Comparison of ENCODE assay signal across 9 mouse cellular contexts in the genomic region with DNA sequence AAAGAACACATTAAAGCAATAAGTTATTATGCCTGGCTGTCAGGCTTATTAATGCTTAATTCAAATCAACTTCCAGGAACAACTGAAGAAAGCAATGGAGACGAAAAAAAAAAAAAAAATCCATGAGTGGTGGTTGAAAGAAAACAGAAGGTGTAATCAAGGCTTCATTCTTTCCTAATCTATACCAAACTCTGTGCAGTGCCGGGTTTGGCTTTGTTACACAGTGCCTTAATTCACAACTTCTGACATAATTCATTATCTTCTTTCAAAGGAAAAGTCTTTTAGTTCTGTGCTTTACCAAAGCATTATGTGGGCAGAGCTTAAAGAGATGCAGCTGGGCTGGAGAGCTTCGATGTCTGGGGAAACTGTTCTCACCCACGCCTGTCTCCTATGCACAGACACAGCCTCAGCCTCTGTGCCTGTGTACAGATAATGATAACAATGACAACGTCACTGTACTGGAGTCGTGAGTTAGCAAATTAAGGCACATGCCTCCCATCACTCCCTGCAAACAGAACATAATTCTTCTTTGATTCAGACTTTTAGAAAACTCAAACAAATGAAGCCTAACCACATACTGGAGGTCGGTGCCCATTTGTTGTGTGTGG.
DNase-seq lines count a peak whose midpoint lies in the region; ATAC-seq lines count a peak whose summit lies in the region.
"Had no signal": no experiment of that assay in that cellular context is flagged by ENCODE, and none has a peak within 500 bp of the region (broad histone marks: within the 10 kb centered on the region; RNA-seq: fewer than 3 reads in every experiment).

No protein-coding gene starts in this region.

- H3K9me3 ChIP-seq in lung, embryonic 15.5 days = no peaks in the 10 kb centered on the region
- H3K9me3 ChIP-seq in forebrain, embryonic 14.5 days (replicated peaks; ENCODE audit: control insufficient read depth, low read length) = no peaks in the 10 kb centered on the region

- no peak overlapping the region for H3K4me3 ChIP-seq in lung, embryonic 15.5 days
- no peak overlapping the region for H3K4me3 ChIP-seq in forebrain, embryonic 14.5 days (ENCODE audit: low read depth, low read length)

- no peak overlapping the region for H3K9ac ChIP-seq in lung, embryonic 15.5 days
- no peak overlapping the region for H3K9ac ChIP-seq in forebrain, embryonic 14.5 days (ENCODE audit: low read length)
- H3K9ac ChIP-seq: hindbrain, embryonic 14.5 days had no signal

- H3K4me1 ChIP-seq in lung, embryonic 15.5 days = no peaks in the 10 kb centered on the region
- no peaks in the 10 kb centered on the region for H3K4me1 ChIP-seq in forebrain, embryonic 14.5 days (ENCODE audit: control insufficient read depth, insufficient read depth, low read length)

- H3K27ac ChIP-seq in lung, embryonic 15.5 days = no peak overlapping the region
- no peak overlapping the region for H3K27ac ChIP-seq in forebrain, embryonic 14.5 days (ENCODE audit: low read depth, low read length)
- H3K27ac ChIP-seq: hindbrain, embryonic 14.5 days had no signal

- H3K36me3 ChIP-seq in lung, embryonic 15.5 days = no peaks in the 10 kb centered on the region
- no peaks in the 10 kb centered on the region for H3K36me3 ChIP-seq in forebrain, embryonic 14.5 days (ENCODE audit: control insufficient read depth, insufficient read depth, low read length)

- H3K27me3 ChIP-seq in lung, embryonic 15.5 days = no peaks in the 10 kb centered on the region
- no peaks in the 10 kb centered on the region for H3K27me3 ChIP-seq in forebrain, embryonic 14.5 days (replicated peaks; ENCODE audit: control insufficient read depth, insufficient read depth, low read length)

- peak; percentile 65; the same call in 1 of the 2 replicates for ATAC-seq in lung, embryonic 15.5 days (ENCODE audit: borderline replicate concordance, extremely low read depth, low FRiP score, low TSS enrichment)
- peak; percentile 68 for ATAC-seq in forebrain, embryonic 14.5 days
- ATAC-seq in erythroid progenitor cell, adult 5-6 weeks (replicated peaks; ENCODE audit: low FRiP score, poor library complexity, severe bottlenecking) = no peak

- no peak overlapping the region for H3K4me2 ChIP-seq in lung, embryonic 15.5 days
- no peak overlapping the region for H3K4me2 ChIP-seq in forebrain, embryonic 14.5 days (ENCODE audit: low read length)
- H3K4me2 ChIP-seq: hindbrain, embryonic 14.5 days had no signal

- 23% methylated on average over 7 of the region's 7 CpGs for WGBS in lung, embryonic 15.5 days
- WGBS in forebrain, embryonic 14.5 days = 25% methylated on average over 7 of the region's 7 CpGs

- no peak for DNase-seq in lung, postnatal 10 days
- DNase-seq in forebrain, embryonic 14.5 days (ENCODE audit: low spot score) = peak; percentile 31
- DNase-seq in layer of hippocampus, adult 8-10 months (ENCODE audit: low spot score in 2 of 2) = peak; percentile 37 to 43
- peak; percentile 25 to 41 for DNase-seq in right cerebral cortex, postnatal 10 days (ENCODE audit: low spot score in 2 of 2)
- DNase-seq in retina, embryonic 14.5 days (ENCODE audit: low spot score) = no peak
- DNase-seq: thymus, postnatal 14 days had no signal

Comparison
In these comparisons a context has a peak if more than half of its experiments do, and no peak if none do; other contexts are left out.
1. DNase-seq: peak in forebrain, embryonic 14.5 days (single experiment), layer of hippocampus, adult 8-10 months (2 of 2) and right cerebral cortex, postnatal 10 days (2 of 2); none in lung, postnatal 10 days (single experiment) and retina, embryonic 14.5 days (single experiment).